Mouse (Mus musculus) gastrocnemius, adult 2 months (tissue): ENCODE measurements at regions not wholly inside any gene's neighbourhood (a gene's known extent, or its start where the extent isn't known, plus 50 kb on each side); places are given as distances from the start of the nearest gene placed in this dataset.
"Not testable (repeated sequence)": the region's sequence is repeated elsewhere in the genome, so short reads cannot be mapped to it uniquely, and the experiment has no call there.

Experiments used
- DNase-seq: peaks from one replicate; pipeline ENCODE4 v3.0.0; 2022
- H3K27ac ChIP-seq: fragments of 200-600 bp; 2 replicates; pipeline ENCODE4 v1.8.1; 2022; ENCODE audit warnings: mild to moderate bottlenecking
- H3K4me3 ChIP-seq: fragments of 200-600 bp; 2 replicates; pipeline ENCODE4 v1.8.1; 2022; ENCODE audit warnings: mild to moderate bottlenecking, moderate library complexity
- CTCF ChIP-seq: fragments of 200-600 bp; IDR thresholded peaks from 2 replicates; pipeline ENCODE4 v1.8.1; 2022; ENCODE audit warnings: antibody characterized with exemption, mild to moderate bottlenecking, moderate library complexity
- intact Hi-C: fragments of 180-260 bp; cut with DNase I; formaldehyde crosslinking; loops from one replicate; pipeline ENCODE4 v1.15.1; 2025

DNA sequence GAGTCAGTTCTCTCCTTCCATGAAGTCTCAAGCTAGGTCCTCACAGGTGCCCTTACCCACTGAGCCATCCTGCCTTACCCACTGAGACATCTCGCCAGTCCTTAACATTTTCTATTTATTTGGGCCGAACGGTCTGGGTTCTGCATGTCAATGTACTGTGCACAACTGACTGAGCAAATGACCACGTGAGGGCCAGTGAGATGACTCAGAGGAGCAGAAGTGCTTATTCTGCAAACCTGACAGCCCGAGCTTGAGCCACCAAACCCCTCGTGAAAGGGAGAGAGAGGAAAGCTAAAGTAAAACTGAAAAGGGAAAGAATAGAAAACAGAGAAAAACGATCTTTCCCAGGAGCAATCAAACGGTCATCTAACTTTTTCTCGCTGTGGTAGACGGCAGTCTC is 52.2 kb upstream of the Nmd3 start:
- intact Hi-C loops: no loop called here
- peak; percentile 22 for DNase-seq
- TF ChIP-seq CTCF: no peak
- no peak overlapping the region for H3K4me3 ChIP-seq
- H3K27ac ChIP-seq: no peak overlapping the region

GRCm38 (mm10) chr3:69667820-69668219 is 54.0 kb upstream of the Nmd3 start:
- no peak for DNase-seq
- TF ChIP-seq CTCF: no peak
- intact Hi-C loops: no loop called here
- no peak overlapping the region for H3K4me3 ChIP-seq
- no peak overlapping the region for H3K27ac ChIP-seq

DNA sequence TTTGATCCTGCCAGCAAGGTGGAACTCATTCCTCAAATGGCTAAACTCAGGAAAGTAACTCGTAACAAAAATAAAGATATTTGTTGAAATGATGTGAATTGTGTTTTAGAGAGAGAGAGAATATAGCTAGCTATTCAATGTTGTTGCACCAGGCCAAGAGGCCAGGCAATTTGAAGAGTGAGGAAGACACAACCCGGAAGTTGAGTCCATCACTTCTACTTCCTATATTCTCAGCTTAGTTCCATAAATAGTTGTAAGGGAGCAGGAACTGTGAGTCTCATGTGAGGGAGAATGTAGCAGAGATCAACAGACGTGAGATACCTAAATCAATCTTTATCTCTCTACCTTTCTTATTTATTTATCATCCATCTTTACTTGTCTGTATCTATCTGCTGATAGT is 54.4 kb upstream of the Nmd3 start:
- Histone ChIP-seq H3K4me3 (no peak overlapping the region), H3K27ac (no peak overlapping the region)
- intact Hi-C loops: no loop called here
- no peak for TF ChIP-seq CTCF
- no peak for DNase-seq

DNA sequence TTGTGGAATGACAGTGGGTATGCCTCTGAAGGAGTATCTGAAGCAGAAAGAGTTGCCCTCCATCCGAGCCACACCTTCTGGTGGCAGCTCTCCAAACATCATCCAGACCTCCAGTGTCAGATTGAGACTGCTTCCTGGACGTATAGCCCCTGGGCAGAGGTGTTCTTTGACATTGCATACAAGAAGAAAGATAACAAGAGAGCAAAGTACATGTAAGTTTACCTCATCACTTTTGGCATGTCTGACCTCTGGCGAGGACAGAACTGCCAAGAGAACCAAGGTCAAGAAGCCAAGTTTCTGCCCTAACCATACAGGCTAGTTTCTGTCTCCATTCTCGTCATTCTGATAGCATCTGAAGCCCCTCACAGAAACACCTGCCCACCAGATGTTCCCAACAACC is 57.5 kb upstream of the Nmd3 start:
- H3K4me3 ChIP-seq: no peak overlapping the region
- TF ChIP-seq CTCF: no peak
- intact Hi-C loops: no loop called here
- no peak for DNase-seq
- no peak overlapping the region for H3K27ac ChIP-seq

- peak overlapping the region; percentile 48; the same call in 1 of the 2 replicates for H3K27ac ChIP-seq
- intact Hi-C loops: no loop called here
- no peak for TF ChIP-seq CTCF
- no peak overlapping the region for H3K4me3 ChIP-seq
- DNase-seq: no peak
Observed at GRCm38 (mm10) chr3:69658185-69658584, 59.4 kb upstream of the B3galnt1 start.

GRCm38 (mm10) chr3:69657570-69657969 is 58.8 kb upstream of the B3galnt1 start:
- no peak for TF ChIP-seq CTCF
- intact Hi-C loops: no loop called here
- no peak for DNase-seq
- peak overlapping the region; percentile 46; the same call in 1 of the 2 replicates for H3K27ac ChIP-seq
- H3K4me3 ChIP-seq: no peak overlapping the region

- DNase-seq, intact Hi-C loops: not testable (repeated sequence)
- H3K27ac ChIP-seq: peak overlapping the region; percentile 44; the same call in 1 of the 2 replicates
- H3K4me3 ChIP-seq: peak overlapping the region; percentile 19; the same call in 1 of the 2 replicates
Observed at GRCm38 (mm10) chr3:69655651-69656050, 56.9 kb upstream of the B3galnt1 start.

GRCm38 (mm10) chr3:69655001-69655400 is 56.2 kb upstream of the B3galnt1 start:
- H3K4me3 ChIP-seq: peak overlapping the region; percentile 19
- no peak for TF ChIP-seq CTCF
- DNase-seq: peak; percentile 42
- intact Hi-C loops: no loop called here
- peak overlapping the region; percentile 44 for H3K27ac ChIP-seq

DNA sequence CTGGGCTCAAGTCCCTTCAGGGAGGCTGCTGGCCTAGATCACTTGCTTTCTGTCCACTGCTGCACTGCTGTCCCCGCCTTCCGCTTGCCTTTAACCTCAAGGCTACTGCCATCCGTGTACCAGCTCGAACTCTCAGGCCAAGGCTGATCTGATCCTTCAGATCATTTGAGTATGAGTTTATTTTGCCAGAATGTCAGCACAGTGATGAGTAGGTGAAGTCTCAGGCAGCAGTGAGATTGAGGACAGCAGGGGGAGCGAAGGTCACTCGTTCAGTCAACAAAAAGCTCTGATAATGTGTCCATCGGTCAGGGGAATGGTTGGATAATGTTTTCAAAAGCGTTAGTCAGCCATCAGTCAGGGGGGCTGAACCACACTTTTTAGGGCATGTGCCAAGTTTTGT is 54.6 kb upstream of the B3galnt1 start:
- H3K4me3 ChIP-seq, DNase-seq, H3K27ac ChIP-seq, intact Hi-C loops: not testable (repeated sequence)

DNA sequence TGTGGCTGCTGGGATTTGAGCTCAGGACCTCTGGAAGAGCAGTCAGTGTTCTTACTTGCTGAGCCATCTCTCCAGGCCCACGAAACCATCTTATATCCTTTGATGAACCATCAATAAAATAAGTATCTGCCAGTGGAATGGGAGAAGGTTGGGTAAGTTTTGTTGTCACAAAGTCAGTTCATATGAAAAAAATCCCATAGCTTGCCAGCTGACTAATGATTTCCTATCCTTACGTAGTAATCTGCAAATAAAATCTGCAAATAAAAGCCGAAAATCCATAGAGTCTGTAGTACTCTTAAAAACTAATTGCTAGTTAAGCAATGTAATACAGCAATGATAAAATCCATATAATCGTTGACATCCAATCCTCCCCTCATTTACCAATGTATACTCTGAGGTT is 50.8 kb upstream of the B3galnt1 start:
- no peak overlapping the region for H3K27ac ChIP-seq
- no peak overlapping the region for H3K4me3 ChIP-seq
- intact Hi-C loops: no loop called here
- TF ChIP-seq CTCF: no peak
- no peak for DNase-seq
